Mouse (Mus musculus): ENCODE results near the gene Klf13.

- TF ChIP-seq CTCF (IDR thresholded peaks at IDR 0.05; ENCODE audit: low read depth) (no peak), EP300 (IDR thresholded peaks at IDR 0.05; ENCODE audit: low read depth) (no peak)
These were observed 18.4 kb upstream of the Klf13 start for GRCm38 (mm10) chr7:63956981-63957713.

Measured in liver, embryonic 14.5 days (tissue).